Mouse (Mus musculus) forebrain, embryonic 14.5 days (tissue): ENCODE measurements around the gene Hist1h2bb. TPM values are rescaled to one million over a fixed set of nuclear protein-coding genes. Genes with fewer than 3 reads are reported as not detected.
"Not testable (repeated sequence)": the region's sequence is repeated elsewhere in the genome, so short reads cannot be mapped to it uniquely, and the experiment has no call there.

ENCODE experiments used
- ATAC-seq: fragments of 200-750 bp; cut with Nextera tagmentation; 2 replicates; pipeline ENCODE4 v1.8.0; 2017; ENCODE audit warnings: mild to moderate bottlenecking, moderate library complexity
- DNase-seq: peaks from one replicate; pipeline ENCODE4 v3.0.0-alpha.2; 2015; ENCODE audit warnings: low spot score
- H3K27ac ChIP-seq: fragments of 300-500 bp; sonication (generic); 2 replicates; pipeline ENCODE4 v1.5.1; 2014; ENCODE audit warnings: low read depth, mild to moderate bottlenecking, control low read depth, low read length, moderate library complexity
- H3K27me3 ChIP-seq: fragments of 300-500 bp; sonication (generic); replicated peaks from 2 replicates; pipeline ENCODE4 v1.6.1; 2014; ENCODE audit warnings: low read length, control low read depth, mixed read lengths; ENCODE audit not compliant: control insufficient read depth, insufficient read depth
- H3K36me3 ChIP-seq: fragments of 300-500 bp; sonication (generic); 2 replicates; pipeline ENCODE4 v1.6.1; 2014; ENCODE audit warnings: low read length, control low read depth; ENCODE audit not compliant: control insufficient read depth, insufficient read depth
- H3K4me1 ChIP-seq: fragments of 300-500 bp; sonication (generic); 2 replicates; pipeline ENCODE4 v1.6.1; 2014; ENCODE audit warnings: antibody characterized with exemption, low read length, control low read depth; ENCODE audit not compliant: control insufficient read depth, insufficient read depth
- H3K4me2 ChIP-seq: fragments of 300-500 bp; sonication (generic); 2 replicates; pipeline ENCODE4 v1.6.1; 2014; ENCODE audit warnings: mild to moderate bottlenecking, control low read depth, low read length
- H3K4me3 ChIP-seq: fragments of 300-500 bp; sonication (generic); 2 replicates; pipeline ENCODE4 v1.5.1; 2014; ENCODE audit warnings: low read depth, low read length, control low read depth
- H3K9ac ChIP-seq: fragments of 300-500 bp; sonication (generic); 2 replicates; pipeline ENCODE4 v1.6.1; 2014; ENCODE audit warnings: mild to moderate bottlenecking, low read length, control low read depth, moderate library complexity
- H3K9me3 ChIP-seq: fragments of 300-500 bp; sonication (generic); replicated peaks from 2 replicates; pipeline ENCODE4 v1.6.1; 2016; ENCODE audit warnings: low read length, control low read depth, mixed read lengths; ENCODE audit not compliant: control insufficient read depth
- WGBS: fragments of 180-500 bp; shearing (Covaris S2); extraction: QIAGEN DNeasy Blood & Tissue Kit; methylation state at CpG from one replicate; pipeline ENCODE4 v1.1.7; 2014; 5-methylcytosine and 5-hydroxymethylcytosine counted together
- polyA plus RNA-seq: library from polyadenylated mRNA; unstranded; fragments of >200 nt; fragmentation: Nextera tagmentation; extraction: Ambion mirVana; gene quantifications from 2 replicates; pipeline ENCODE4 v1.2.1, GENCODE M21; 2014

Gene Hist1h2bb
- polyA plus RNA-seq, 1 experiment from 2014 or later: 1.5 TPM

- Histone ChIP-seq H3K9me3 (no peaks in the 10 kb centered on the region), H3K27ac (no peak overlapping the region), H3K27me3 (no peaks in the 10 kb centered on the region), H3K4me3 (no peak overlapping the region), H3K36me3 (no peaks in the 10 kb centered on the region), H3K4me2 (no peak overlapping the region), H3K4me1 (peaks cover 24% of the 10 kb centered on the region), H3K9ac (no peak overlapping the region)
- 57% methylated on average over 1 of the region's 1 CpGs for WGBS
- DNase-seq (no peak), ATAC-seq (no peak)
Observed at GRCm38 (mm10) chr13:23765172-23765513, 18.6 kb downstream of the Hist1h2bb start.

DNA sequence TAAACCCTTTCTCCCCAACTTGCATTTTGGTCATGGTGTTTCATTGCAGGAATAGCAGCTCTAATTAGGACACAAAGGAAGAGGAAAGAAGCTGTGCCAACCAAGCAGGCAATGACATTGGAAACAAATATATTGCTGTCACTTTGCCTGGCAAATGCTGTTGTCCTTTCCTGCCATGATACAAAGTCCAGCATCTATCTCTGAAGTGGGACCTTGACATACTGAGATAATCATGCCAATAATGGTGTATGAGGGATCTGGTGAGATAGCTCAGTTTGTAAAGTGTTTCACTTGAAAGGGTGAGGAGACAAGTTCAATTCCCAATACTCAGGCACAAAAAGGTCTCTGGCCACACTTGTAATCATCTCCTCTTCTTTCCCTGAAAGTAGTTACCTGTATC, 20.2 kb downstream of the Hist1h2bb start:
- Histone ChIP-seq H3K36me3 (no peaks in the 10 kb centered on the region), H3K4me2 (no peak overlapping the region), H3K9ac (no peak overlapping the region), H3K4me3 (no peak overlapping the region), H3K27ac (no peak overlapping the region), H3K27me3 (no peaks in the 10 kb centered on the region), H3K4me1 (peaks cover 16% of the 10 kb centered on the region), H3K9me3 (no peaks in the 10 kb centered on the region)
- ATAC-seq (no peak), DNase-seq (no peak)

DNA sequence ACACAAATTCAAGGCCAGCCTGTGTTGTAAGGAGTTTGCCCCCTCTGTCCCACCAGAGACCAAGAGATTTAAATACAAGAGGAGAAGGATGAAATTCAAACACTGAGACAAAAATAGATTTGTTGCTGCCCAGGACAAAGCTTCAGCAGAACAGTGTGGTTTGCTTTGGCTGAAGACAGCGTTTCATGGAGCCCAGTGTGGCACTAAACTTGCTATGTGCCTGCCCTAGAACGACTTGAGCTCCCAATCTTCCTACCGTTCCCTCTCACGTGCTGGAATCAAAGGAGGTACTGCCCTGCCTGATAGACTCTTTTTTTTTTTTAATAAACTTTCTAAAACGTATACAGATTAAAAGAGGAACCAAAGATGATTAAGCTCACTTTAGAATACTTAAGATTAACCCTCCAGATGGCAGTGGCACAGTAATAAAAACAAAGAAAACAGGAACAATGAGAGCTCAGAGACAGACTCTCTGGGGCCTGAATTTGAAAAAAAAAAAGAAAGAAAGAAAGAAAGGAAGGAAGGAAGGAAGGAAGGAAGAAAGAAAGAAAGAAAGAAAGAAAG, 22.4 kb downstream of the Hist1h2bb start:
- H3K4me3 ChIP-seq: no peak overlapping the region
- no peaks in the 10 kb centered on the region for H3K36me3 ChIP-seq
- ATAC-seq (no peak), DNase-seq (no peak)
- 31% methylated on average over 5 of the region's 5 CpGs for WGBS
- no peak overlapping the region for H3K9ac ChIP-seq
- no peak overlapping the region for H3K4me2 ChIP-seq
- H3K27me3 ChIP-seq: no peaks in the 10 kb centered on the region
- no peak overlapping the region for H3K27ac ChIP-seq
- H3K4me1 ChIP-seq: peaks cover 8% of the 10 kb centered on the region
- no peaks in the 10 kb centered on the region for H3K9me3 ChIP-seq

DNA sequence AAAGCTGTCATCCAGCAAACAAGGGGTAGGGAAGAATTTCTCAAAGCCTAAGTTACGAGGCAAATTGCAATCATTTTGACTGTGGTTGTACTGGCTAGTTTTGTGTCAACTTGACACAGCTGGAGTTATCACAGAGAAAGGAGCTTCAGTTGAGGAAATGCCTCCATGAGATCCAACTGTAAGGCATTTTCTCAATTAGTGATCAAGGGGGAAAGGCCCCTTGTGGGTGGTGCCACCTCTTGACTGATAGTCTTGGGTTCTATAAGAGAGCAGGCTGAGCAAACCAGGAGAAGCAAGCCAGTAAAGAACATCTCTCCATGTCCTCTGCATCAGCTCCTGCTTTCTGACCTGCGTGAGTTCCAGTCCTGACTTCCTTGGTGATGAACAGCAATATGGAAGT, 23.1 kb downstream of the Hist1h2bb start, which contains the start of gene Trim38:
Gene Trim38 (plus strand): TSS at position 301 of the 400 bp plus-strand sequence.
- ATAC-seq, DNase-seq, H3K27me3 ChIP-seq, H3K9ac ChIP-seq, H3K4me1 ChIP-seq, H3K4me3 ChIP-seq, H3K36me3 ChIP-seq, H3K9me3 ChIP-seq, H3K4me2 ChIP-seq, H3K27ac ChIP-seq: not testable (repeated sequence)
- 78% methylated on average over 2 of the region's 2 CpGs for WGBS

DNA sequence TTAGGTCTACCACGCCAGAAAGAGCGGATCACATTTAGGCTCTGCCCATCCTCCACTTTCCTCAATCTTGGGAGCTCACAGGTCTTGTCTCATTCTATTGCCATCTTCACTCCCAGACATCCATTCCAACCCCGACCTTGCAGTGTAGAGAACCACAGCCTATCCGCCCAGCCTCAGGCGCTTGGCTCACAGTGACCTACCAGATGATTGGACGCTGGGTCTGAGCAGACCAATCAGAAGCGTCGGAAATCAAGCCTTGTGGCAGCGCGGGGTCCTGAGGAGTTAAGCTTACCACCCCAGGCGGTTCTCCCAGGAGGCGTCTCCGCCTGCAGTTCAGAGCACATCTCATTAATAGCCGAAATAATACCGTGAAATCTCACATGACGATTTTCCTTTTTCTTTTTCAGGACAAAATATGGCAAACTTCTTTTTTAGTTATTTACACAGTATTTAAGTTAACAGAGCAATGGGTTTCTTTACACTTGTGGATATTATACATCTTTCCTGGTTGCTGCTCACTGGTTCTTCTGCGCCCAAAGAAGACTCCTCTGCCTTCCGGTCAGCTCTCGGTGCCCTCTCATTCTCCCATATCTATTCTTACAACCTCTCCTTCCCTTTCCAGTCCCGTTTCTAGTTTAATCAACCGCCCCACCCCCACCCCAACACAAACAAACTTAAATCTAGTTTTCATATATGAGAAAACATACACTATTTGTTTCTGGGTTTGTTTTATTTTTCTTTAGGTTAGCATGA, 26.2 kb downstream of the Hist1h2bb start:
- no peak overlapping the region for H3K4me3 ChIP-seq
- H3K4me1 ChIP-seq: no peaks in the 10 kb centered on the region
- ATAC-seq (peak; percentile 87), DNase-seq (peak; percentile 69)
- no peak overlapping the region for H3K27ac ChIP-seq
- no peaks in the 10 kb centered on the region for H3K9me3 ChIP-seq
- H3K36me3 ChIP-seq: no peaks in the 10 kb centered on the region
- no peaks in the 10 kb centered on the region for H3K27me3 ChIP-seq
- WGBS: 24% methylated on average over 21 of the region's 21 CpGs
- no peak overlapping the region for H3K9ac ChIP-seq
- H3K4me2 ChIP-seq: peak overlapping the region; percentile 30

- H3K9ac ChIP-seq: no peak overlapping the region
- H3K9me3 ChIP-seq: no peaks in the 10 kb centered on the region
- H3K27me3 ChIP-seq: no peaks in the 10 kb centered on the region
- no peaks in the 10 kb centered on the region for H3K4me1 ChIP-seq
- no peaks in the 10 kb centered on the region for H3K36me3 ChIP-seq
- ATAC-seq (no peak), DNase-seq (no peak)
- H3K4me2 ChIP-seq: no peak overlapping the region
- 92% methylated on average over 7 of the region's 7 CpGs for WGBS
- no peak overlapping the region for H3K27ac ChIP-seq
- H3K4me3 ChIP-seq: no peak overlapping the region
Observed at GRCm38 (mm10) chr13:23778339-23778738, 31.8 kb downstream of the Hist1h2bb start.

DNA sequence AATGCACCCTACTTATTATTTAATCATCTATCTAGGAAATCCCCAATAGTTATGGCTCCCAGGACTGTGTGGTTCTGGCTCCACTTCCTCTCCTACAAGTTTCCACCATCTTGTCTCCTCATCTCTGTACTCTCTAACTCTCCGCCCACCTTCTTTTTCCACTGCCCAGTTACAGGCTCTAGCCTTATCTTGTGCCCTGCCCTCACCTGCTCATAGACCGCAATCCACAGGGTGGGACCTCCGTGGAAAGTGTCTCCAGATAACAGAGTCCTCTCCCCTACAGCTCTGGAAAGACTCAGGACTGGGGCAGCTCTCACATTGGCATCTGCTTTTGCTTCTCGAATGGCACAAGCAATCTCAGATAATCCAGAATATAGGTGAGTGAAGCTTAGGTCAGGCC, 32.5 kb downstream of the Hist1h2bb start:
- no peak for ATAC-seq
- WGBS: 92% methylated on average over 4 of the region's 4 CpGs
- H3K9ac ChIP-seq: no peak overlapping the region
- no peaks in the 10 kb centered on the region for H3K4me1 ChIP-seq
- no peaks in the 10 kb centered on the region for H3K9me3 ChIP-seq
- no peaks in the 10 kb centered on the region for H3K36me3 ChIP-seq
- H3K27ac ChIP-seq: no peak overlapping the region
- no peaks in the 10 kb centered on the region for H3K27me3 ChIP-seq
- no peak overlapping the region for H3K4me3 ChIP-seq
- no peak overlapping the region for H3K4me2 ChIP-seq
- DNase-seq: no peak

- H3K36me3 ChIP-seq: no peaks in the 10 kb centered on the region
- H3K9me3 ChIP-seq: no peaks in the 10 kb centered on the region
- H3K27ac ChIP-seq: no peak overlapping the region
- 43% methylated on average over 2 of the region's 2 CpGs for WGBS
- H3K4me1 ChIP-seq: no peaks in the 10 kb centered on the region
- H3K27me3 ChIP-seq: no peaks in the 10 kb centered on the region
- no peak overlapping the region for H3K4me2 ChIP-seq
- DNase-seq (peak; percentile 87), ATAC-seq (peak; percentile 80)
- no peak overlapping the region for H3K4me3 ChIP-seq
- no peak overlapping the region for H3K9ac ChIP-seq
Observed at GRCm38 (mm10) chr13:23792520-23792919, 46.0 kb downstream of the Hist1h2bb start.
